Mouse (Mus musculus): ENCODE data around the gene Rbbp4.
A peak's percentile ranks its signal among the peaks of the same experiment; 100 is the strongest.

The Rbbp4 gene

DNA sequence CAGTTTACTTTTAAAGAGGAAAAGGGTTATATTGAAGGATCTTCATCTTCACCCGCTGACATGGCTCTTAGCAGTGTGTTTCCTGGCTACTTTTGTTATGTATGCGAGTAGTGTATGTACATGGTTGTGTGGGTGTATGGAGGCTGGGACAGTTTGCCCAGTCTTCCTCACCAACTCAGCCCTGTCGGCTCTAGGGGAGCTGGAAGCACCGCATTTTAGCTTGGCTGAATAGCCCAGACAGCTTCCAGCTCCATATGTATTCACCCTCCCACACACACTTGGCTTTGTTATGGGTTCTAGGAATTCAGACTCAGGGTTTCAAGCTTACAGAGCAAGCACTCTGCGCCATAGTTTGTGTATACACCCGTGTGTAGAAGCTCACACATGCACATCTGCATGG is 15.9 kb upstream of the Rbbp4 start:
- no peak for DNase-seq

DNA sequence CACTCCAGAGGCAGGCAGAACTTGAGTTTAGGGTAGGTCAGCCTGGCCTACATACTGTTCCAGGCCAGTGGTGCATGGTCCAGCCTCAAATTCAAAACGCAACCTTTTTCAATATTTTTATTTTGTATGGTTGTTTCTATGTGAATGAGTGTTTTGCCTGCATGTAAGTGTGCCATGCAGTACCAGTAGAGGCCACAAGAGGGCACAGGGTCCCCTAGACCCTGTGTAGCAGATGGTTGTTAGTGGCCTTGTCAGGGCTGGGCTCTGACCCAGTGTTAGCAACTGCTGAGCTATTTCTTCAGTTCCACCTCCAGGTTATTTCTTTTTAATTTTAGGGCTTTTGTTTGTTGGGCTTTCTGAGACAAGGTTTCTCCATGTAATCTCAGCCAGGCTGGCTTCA is 15.5 kb upstream of the Rbbp4 start:
- peak; percentile 72 for DNase-seq

DNA sequence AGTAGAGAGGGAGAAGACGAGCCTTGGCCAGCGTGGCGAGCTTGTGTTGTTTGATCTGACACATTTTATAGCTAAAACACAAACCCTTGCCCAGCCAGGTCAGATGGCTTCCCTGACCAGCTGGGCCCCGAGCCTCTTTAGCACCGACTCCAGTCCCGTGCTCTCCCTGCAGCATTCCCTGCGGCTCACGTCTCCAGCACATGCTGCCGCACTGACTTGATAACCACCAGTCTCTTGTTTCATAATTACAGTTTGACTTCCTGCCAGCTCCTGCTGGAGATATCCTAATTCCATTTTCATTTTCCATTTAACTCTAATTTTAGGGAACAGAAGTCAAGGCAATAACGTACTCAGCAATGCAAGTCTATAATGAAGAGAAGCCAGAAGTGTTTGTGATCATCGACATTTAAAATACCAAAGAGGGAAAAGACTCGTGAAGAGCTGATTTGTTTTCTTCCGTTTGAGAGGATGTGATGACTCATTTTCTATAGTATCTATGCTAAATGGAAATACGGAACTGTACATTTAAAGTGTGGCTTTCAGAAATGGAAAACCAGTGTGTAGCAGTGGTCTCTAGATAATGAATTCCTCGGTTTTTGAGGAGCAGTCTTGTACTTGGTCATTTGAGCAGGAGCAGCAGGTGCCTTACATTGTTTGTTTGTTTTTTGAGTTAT is 11.4 kb upstream of the Rbbp4 start:
- no peak for DNase-seq

DNA sequence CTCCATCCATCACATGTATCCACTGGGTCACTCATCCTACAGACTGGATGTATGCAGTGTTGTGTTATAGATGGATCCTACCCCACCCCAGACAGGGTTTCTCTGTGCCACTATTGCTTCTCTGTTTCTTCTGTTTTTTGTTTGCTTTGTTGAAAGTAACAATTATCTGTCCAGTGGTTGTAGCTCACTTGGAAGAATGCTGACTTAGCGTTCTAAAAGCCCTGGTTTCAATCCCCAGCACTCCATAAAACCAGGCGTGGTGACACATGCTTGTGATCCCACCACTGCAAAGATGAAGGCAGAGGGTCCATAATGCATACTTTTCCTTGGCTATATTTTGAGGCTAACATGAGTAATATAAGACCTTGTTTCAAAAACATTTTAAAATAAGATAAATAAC is 7.5 kb upstream of the Rbbp4 start:
- DNase-seq: no peak

DNA sequence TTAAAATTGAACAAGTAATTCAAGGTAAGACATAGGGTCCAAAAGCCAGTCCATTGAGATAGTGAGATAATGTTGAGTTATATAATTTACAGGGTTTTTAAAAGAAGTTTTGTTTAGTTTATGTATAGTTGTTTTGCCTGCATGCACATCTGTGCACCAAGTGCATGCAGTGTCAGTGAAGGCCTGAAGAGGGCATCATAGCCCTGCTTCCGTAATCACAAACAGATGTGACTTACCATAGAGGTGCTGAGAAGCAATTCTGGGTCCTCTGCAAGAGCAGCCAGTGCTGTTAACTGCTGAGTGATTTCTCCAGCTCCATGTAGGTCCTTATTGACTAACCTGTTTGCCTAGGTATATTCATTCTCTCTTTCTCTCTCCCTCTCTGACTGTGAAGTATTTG is 6.7 kb upstream of the Rbbp4 start:
- no peak for DNase-seq

DNA sequence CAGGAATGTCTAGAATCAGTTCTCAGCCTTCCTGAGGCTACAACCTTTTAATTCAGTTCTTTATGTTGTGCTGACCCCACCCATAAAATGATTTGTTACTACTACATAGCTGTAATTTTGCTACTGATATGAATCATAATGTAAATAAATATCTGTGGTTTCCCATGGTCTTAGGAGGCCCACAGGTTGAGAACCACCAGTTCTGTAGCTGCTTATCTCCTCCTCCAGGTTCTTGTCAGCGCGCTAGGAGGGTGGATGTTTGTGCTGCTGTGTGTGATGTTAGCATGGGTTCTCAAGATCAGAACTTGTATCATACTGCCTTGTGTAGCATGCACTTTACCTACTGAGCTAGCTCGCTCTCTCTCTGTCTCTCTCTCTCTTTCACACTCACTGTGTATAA is 4.6 kb upstream of the Rbbp4 start:
- no peak for DNase-seq

DNA sequence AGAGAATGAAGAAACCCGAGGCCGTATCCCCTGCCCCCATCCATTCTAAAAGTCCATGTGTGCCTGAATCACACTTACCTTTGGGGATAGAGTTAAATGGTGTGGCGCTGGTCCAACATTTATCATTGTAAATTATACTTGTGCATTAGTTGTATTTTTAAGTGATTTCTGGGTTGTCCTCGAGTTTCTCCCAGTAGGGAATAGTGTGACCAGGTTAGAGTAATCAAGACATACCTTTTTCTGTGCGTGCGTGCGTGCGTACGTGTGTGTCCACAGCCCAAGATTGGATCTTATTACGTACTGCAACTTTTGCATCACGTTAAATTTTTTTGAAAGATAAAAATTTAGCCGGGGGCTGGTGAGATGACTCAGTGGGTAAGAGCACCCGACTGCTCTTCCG is 1.1 kb upstream of the Rbbp4 start:
- no peak for DNase-seq

DNA sequence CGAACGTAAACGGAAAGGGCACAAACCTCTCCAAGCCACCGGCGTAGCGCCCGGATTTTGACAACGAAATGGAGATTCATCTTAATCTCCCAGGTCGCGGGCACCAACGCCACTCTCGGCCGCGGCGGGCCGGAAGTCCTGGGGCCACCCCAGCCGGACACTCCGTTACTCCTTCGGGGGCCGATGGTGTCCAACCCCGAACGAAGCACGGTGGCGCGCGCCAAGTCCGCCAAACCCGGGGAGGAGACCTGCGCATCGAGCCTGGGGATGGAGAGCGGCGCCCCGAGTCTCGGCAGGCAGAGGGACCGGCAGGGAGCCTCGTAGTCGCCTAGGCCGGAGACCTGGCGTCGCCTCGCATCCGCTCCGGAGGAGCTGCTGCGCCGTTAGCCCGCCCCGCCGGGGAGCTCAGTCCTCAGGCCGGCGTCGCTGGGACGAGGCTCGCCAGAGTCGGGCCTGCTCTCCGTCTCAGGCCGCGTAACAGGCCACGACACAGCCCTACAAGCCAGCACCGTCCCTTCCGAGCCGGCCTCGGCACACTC is 424 bp downstream of the Rbbp4 start:
- no peak for DNase-seq

DNA sequence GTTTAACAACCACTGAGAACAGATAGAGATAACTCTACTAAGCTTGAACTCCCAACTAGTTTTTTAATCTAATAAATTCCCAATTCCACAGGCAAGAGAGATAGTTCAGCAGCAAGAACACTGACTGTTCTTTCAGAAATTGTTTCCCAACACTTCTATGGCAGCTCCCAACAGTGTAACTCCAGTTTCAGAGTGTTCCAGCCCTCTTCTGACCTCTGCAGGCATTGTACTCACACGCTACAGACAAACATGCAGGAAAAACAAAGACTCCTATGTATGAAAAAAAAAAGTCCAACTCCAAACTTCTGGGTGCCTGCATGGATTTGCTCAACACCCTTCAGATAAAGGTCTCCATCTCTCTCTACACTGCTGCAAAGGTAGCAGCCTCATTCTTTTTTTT is 2.3 kb downstream of the Rbbp4 start:
- DNase-seq: no peak

DNA sequence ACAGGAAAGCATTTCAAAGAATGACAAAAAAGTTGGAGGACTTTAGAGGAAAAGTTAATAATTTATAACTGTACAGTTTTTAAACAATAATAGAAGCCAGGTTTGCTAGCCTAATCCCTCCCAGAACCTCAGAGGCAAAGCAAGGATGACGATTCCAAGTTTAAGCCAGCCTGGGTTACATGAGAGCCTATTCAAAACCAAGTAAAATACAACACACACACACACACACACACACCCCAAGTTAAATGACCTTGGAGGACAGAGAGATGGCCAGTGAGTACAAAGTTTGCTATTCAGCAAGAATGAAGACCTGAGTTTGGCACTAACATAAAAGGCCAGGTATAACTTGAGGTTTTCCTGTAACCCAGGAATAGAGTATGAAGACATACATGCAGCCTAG is 9.0 kb downstream of the Rbbp4 start:
- DNase-seq: no peak

DNA sequence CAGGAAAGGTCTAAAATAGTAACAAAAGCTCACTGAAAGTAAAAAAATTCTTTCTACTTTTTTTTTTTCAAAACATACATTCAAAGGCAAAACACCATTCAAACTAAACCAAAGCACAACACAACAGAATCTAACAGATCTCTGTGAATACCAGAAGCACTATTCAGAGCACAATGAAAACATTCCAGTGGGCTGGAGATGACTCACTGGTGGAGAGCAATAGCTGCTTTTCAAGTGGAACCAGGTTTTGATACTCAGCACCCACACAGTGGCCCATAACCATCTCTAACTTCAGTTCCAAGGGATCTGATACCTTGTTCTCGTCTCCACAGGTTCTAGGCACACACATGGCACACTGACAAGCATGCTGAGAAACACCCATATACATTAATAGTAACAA is 10.4 kb downstream of the Rbbp4 start:
- DNase-seq: no peak

DNA sequence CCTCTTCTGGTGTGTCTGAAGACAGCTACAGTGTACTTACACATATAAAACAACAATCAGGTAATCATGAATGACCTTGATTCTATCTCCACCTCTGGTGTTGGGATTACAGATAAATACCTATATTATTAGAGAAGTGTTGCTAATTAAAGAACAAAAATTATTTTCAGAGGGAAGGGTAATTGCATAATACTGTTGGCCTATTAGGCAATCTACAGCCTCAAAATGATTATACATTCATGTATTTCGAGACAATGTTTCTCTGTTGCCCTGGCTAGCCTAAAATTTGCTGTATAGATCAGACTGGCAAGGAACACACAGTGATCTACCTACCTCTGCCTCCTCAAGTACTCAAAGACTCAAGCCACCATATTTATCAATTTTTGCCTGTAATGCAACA is 11.7 kb downstream of the Rbbp4 start:
- DNase-seq: no peak

DNA sequence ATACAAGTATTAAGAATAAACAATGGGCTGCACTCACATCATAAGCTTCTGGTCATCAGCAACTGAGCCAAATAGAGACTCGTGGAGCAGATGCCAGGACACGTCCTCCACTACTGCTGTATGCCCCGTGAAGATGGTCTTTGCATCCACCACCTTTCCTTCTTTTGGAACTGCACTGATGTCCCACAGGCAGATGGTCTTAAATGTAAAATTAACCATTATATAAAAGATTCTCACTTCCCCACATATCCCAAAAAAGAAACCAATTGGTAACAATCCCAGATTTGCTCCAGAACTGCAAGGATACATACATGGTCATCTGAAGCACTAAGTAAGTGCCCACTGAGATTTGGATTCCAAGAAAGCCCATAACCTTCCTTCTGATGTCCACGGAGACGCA is 13.1 kb downstream of the Rbbp4 start:
- DNase-seq: no peak

DNA sequence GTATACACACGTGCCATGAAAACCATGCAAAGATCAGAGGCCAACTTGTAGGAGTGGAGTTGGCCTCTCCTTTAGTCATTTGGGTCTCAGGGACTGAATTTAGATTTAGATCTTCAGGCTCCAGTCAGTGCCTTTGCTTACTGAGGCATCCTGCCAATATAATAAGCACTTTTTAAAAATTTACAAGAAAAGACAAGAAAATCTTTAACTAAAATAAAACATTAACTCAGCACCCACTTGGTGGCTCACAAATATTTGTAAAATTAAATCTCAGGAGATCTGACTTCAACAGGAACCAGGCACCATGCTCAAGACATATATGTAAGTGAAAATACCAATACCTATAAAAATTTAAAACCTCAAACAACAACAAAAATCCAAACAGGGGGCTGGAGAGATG is 14.3 kb downstream of the Rbbp4 start:
- DNase-seq: no peak

DNA sequence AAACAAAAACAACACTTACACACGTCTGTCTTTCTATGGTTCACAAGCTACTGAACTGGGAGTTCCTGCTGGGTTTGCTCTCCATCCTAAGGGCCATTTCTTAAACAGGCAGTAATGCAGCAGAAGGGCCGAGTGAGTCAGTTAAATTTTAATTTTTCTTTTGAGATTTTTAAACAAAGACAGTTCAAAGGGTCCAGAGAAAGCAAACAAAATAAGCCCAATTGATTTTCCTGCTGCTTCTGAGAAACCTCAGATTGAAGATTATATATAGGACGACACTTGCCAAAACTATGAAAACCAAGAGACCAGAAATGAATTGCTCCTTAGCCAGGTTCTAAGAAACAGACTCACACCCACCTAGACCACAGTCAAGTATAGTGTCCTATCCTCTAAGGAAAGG is 21.3 kb downstream of the Rbbp4 start:
- DNase-seq: no peak

DNA sequence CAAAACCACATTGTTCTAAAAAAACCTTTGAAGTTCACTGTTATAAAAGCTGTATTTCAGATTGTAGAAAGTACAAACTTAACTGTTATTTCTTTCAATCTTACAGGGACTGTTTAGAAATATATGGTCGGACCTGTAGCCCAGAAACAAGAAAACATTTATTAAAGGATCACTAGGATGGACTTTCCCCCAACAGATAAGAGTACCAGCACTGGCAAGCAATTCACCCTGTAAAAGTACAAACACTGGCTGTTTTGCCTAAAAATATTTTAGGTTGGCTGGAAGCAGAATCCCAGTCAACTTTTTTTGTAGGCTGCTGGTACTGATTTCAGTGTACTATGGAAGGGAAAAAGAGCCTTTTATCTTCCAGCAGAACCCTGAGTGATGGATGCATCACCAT is 27.2 kb downstream of the Rbbp4 start:
- no peak for DNase-seq

DNA sequence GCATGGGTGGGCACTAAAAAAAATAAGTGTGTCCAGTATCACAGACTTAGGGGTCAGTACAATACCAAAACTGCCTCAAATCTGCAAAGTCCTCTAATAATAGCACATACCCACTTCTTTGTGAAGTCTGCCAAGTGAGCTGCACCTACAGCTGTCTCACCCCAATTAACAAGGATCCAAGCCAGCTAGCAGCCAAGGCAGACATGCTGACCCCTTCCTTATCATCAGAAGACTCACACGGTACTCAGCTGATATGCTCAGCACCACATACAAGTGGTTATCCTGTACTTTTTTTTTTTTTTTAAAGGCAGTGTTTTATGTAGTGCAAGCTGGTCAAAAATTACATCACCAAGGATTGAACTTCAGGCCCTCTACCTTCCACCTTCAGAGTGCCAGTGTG is 30.9 kb downstream of the Rbbp4 start:
- no peak for DNase-seq

DNA sequence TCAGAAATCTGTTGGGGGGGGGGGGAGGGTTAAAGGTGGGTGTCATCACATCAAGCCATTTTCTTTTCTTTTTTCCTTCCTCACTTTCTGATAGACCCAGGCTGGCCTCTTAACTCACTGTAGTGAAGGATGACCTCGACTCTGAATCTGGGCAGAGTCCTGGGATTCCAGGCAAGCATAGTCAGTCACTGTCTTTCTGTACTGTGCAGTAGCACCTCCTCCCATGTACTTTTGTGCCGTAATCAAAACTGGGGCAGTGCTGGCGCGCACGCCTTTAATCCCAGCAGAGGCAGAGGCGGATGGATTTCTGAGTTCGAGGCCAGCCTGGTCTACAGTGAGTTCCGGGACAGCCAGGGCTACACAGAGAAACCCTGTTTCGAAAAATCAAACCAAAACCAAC is 31.4 kb downstream of the Rbbp4 start:
- DNase-seq: no peak

DNA sequence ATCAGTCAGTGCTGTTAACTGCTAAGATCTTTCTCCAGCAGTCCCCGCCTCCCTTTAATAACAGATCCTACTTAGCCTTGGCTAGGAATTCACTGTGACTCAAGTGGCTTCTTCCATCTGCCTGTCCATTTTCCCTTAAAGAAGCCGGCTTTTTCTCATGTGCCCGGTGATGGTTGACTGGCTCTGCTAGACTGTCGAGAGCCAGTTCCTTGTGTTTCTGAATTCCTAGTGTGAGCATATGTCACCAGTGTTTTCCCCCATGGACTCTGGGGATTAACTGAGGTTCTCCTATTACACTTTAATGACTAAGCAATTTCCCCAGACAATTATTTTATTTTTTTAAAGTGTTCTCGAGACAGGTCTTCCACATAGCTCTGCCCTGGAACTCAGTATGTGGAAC is 31.8 kb downstream of the Rbbp4 start:
- DNase-seq: no peak

DNA sequence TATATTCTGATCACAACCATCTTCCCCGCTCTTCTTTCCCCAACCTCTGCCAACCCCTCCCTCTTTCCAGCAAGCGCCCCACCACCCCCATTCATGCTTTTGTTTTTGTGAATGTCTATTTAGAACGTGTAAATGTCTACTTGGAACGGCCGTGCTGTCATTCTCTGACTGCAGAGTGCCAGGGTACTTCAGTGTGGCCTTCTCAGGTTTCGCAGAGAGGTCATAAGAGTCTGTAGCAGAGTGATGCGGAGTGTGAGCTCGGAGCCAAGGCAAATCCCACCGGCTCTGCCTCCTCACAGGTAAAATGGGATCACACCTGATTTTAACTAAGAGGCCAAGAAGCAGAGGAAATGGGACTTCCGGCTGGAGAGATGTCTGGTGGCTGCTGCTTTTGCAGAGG is 36.0 kb downstream of the Rbbp4 start:
- no peak for DNase-seq

DNA sequence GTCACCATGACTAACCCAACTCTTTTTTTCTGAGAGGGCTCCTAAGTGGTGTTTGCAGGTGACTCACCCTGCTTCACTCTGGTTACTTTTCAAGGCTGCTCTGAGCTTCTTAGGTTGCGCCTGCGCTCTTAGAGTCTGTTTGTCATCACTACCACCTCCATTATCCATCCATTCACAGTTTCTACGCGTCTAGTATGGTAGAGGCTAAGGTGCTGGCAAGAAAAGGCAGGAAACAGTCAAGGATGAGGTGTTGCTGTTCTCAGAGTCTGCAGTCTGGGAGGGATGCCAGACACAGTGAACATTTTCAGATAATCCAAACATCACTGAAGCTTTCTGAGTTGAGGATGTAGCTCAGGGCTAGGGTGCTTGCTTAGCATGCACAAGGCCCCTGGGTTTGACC is 37.4 kb downstream of the Rbbp4 start:
- no peak for DNase-seq

DNA sequence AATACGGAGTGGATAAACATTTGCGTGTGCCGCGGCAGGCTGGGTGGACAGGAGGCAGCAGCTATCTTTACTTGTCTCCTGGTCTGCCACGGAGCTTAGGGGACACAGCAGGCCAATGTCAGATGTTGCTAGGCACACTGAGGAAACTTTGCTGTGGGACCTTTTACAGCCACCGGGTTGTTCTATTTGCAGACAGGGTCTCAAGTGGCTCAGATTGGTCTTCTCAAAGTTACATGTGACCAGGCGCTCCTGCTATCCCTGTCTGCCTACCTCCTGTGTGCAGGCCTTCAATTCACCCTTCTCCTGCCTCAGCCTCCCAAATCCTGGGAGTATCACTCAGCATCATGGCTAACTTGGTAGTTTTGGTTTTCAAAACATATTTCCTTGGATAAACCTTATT is 39.1 kb downstream of the Rbbp4 start:
- DNase-seq: no peak

DNA sequence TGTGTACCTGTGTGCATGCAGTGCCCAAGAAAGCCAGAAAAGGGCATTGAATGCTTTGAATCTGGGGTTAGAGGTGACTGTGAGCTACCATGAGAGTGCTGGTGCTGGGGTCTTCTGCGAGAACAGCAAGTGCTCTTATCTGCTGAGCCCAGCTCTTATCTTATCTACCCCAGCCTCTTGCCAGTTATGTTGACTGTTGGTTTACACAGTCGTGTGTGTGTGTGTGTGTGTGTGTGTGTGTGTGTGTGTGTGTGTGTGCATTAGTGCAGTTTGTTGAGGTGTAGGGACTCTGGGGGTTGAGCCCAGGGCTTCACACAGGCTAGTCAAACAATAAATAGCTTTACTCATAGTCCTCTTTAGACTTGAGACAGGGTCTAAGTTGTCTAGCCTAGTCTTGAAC is 40.0 kb downstream of the Rbbp4 start:
- DNase-seq: no peak

DNA sequence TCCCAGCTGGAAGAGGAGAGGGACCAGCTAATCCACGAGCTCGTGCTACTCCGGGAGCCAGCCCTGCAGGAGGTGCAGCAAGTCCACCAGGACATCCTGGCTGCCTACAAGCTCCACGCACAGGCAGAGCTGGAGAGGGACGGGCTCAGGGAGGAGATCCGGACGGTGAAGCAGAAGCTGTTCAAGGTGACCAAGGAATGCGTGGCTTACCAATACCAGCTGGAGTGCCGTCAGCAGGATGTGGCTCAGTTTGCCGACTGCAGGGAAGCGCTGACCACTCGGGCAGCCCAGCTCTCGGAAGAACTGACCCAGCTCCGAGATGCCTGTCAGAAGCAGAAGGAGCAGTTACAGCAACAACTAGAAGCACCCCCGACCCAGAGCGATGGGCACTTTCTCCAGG is 41.5 kb downstream of the Rbbp4 start:
- no peak for DNase-seq

DNA sequence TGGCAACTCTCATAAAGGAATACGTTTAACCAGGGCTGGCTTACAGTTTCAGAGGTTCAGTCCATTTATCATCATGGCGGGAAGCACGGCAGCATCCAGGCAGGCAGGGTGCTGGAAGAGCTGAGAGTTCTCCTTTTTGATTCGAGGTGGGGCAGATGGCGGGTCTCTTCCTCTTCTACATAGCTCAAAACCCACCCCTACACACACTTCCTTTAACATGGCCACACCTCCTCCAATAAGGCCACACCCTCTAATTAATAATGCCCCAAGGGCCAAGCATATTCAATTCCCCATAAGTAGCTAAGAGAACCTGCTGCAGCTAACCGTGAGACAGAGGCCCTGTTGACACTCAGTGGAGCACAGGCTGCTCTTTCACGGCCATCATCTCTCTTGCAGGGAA is 42.3 kb downstream of the Rbbp4 start:
- DNase-seq: no peak

DNA sequence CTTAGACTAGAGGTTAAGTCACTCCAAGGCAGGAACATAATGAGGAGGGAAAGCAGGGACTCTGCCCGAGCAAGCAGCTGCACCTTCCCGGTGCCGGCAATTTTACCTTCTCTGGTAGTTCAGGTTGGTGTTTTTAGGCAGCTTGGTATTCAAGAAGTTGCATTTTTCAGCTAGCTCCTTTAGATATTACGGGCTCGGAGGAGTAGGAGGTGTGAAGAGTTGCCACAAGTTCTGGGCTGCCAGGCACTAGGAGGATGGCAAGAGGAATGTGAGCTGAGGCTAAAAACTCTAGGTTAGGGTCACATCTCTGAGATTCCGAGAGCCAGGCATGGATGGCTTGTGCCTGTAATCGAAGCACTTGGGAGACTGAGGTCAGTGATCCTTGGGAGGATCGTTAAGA is 45.5 kb downstream of the Rbbp4 start:
- DNase-seq: no peak

Measured in thymus, postnatal 25 days (tissue).